Mouse (Mus musculus) intestine, embryonic 16.5 days (tissue): ENCODE measurements around the gene 4933434E20Rik. TPM values are rescaled to one million over a fixed set of nuclear protein-coding genes. Genes with fewer than 3 reads are reported as not detected.

Experiments used
- ATAC-seq: fragments of 200-750 bp; cut with Nextera tagmentation; 2 replicates; pipeline ENCODE4 v1.8.0; 2017; ENCODE audit warnings: moderate TSS enrichment, moderate library complexity
- H3K27ac ChIP-seq: fragments of 300-500 bp; sonication (generic); 2 replicates; pipeline ENCODE4 v1.5.1; 2014; ENCODE audit warnings: mild to moderate bottlenecking, low read length
- H3K27me3 ChIP-seq: fragments of 300-500 bp; sonication (generic); replicated peaks from 2 replicates; pipeline ENCODE4 v1.6.1; 2014; ENCODE audit warnings: low read length, control low read depth, mixed read lengths; ENCODE audit not compliant: control insufficient read depth, insufficient read depth
- H3K36me3 ChIP-seq: fragments of 300-500 bp; sonication (generic); 2 replicates; pipeline ENCODE4 v1.6.1; 2014; ENCODE audit warnings: low read length, control low read depth; ENCODE audit not compliant: control insufficient read depth, insufficient read depth
- H3K4me1 ChIP-seq: fragments of 300-500 bp; sonication (generic); 2 replicates; pipeline ENCODE4 v1.6.1; 2014; ENCODE audit warnings: low read length, control low read depth, mixed read lengths; ENCODE audit not compliant: control insufficient read depth, insufficient read depth
- H3K4me2 ChIP-seq: fragments of 300-500 bp; sonication (generic); 2 replicates; pipeline ENCODE4 v1.6.1; 2014; ENCODE audit warnings: low read depth, low read length, control low read depth
- H3K4me3 ChIP-seq: fragments of 300-500 bp; sonication (generic); 2 replicates; pipeline ENCODE4 v1.5.1; 2014; ENCODE audit warnings: mild to moderate bottlenecking, low read length
- H3K9ac ChIP-seq: fragments of 300-500 bp; sonication (generic); 2 replicates; pipeline ENCODE4 v1.6.1; 2014; ENCODE audit warnings: low read depth, low read length
- H3K9me3 ChIP-seq: fragments of 300-500 bp; sonication (generic); 2 replicates; pipeline ENCODE4 v1.6.1; 2016; ENCODE audit warnings: low read length, control low read depth; ENCODE audit not compliant: control insufficient read depth
- WGBS: fragments of 180-500 bp; shearing (Covaris S2); extraction: QIAGEN DNeasy Blood & Tissue Kit; methylation state at CpG from one replicate; pipeline ENCODE4 v1.1.7; 2014; 5-methylcytosine and 5-hydroxymethylcytosine counted together
- polyA plus RNA-seq: library from polyadenylated mRNA; unstranded; fragments of >200 nt; fragmentation: Nextera tagmentation; extraction: Ambion mirVana; gene quantifications from 2 replicates; pipeline ENCODE4 v1.2.1, GENCODE M21; 2015

Gene 4933434E20Rik
- polyA plus RNA-seq, 1 experiment from 2014 or later = 199 TPM

- 87% methylated on average over 2 of the region's 2 CpGs for WGBS
- no peak overlapping the region for H3K27ac ChIP-seq
- no peaks in the 10 kb centered on the region for H3K9me3 ChIP-seq
- no peak for ATAC-seq
- no peaks in the 10 kb centered on the region for H3K27me3 ChIP-seq
- H3K4me3 ChIP-seq = no peak overlapping the region
- H3K4me2 ChIP-seq = no peak overlapping the region
- H3K36me3 ChIP-seq = peaks cover 29% of the 10 kb centered on the region
- no peak overlapping the region for H3K9ac ChIP-seq
- H3K4me1 ChIP-seq = peaks cover 17% of the 10 kb centered on the region
These were observed 37.2 kb downstream of the 4933434E20Rik start for GRCm38 (mm10) chr3:90088617-90089016.

- peaks cover 32% of the 10 kb centered on the region for H3K36me3 ChIP-seq
- ATAC-seq = no peak
These were observed 39.5 kb downstream of the 4933434E20Rik start for GRCm38 (mm10) chr3:90090892-90091291.

DNA sequence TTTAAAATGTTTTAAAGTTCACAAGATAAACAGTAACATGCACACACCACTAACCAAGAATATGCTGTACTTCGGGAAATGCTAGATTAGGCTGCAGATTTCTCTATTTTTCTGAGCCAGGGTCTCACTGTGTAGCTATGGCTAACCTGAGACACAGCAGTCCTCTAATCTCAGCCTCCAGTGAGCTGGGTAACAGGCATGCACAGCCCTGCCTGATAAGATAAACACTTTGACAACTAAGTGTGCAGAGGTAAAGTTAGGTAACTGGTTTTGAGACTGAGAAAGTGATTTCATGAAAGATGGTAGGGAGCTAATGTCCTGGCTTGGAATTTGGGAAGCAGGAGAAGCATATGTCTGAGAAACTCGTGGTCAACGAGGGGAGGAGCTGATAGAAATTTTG, 43.0 kb downstream of the 4933434E20Rik start:
- no peaks in the 10 kb centered on the region for H3K27me3 ChIP-seq
- no peak for ATAC-seq
- no peak overlapping the region for H3K4me3 ChIP-seq
- H3K36me3 ChIP-seq = peaks cover 28% of the 10 kb centered on the region
- H3K9ac ChIP-seq = no peak overlapping the region
- no peak overlapping the region for H3K4me2 ChIP-seq
- H3K9me3 ChIP-seq = no peaks in the 10 kb centered on the region
- H3K27ac ChIP-seq = no peak overlapping the region
- no peaks in the 10 kb centered on the region for H3K4me1 ChIP-seq
- 92% methylated on average over 3 of the region's 3 CpGs for WGBS

More at GRCm38 (mm10) chr3:90090892-90091291, 39.5 kb downstream of the 4933434E20Rik start:
- no peak overlapping the region for H3K4me3 ChIP-seq
- H3K4me1 ChIP-seq = no peaks in the 10 kb centered on the region
- H3K9ac ChIP-seq = no peak overlapping the region
- 60% methylated on average over 6 of the region's 6 CpGs for WGBS
- no peak overlapping the region for H3K27ac ChIP-seq
- no peaks in the 10 kb centered on the region for H3K27me3 ChIP-seq
- no peaks in the 10 kb centered on the region for H3K9me3 ChIP-seq
- no peak overlapping the region for H3K4me2 ChIP-seq

DNA sequence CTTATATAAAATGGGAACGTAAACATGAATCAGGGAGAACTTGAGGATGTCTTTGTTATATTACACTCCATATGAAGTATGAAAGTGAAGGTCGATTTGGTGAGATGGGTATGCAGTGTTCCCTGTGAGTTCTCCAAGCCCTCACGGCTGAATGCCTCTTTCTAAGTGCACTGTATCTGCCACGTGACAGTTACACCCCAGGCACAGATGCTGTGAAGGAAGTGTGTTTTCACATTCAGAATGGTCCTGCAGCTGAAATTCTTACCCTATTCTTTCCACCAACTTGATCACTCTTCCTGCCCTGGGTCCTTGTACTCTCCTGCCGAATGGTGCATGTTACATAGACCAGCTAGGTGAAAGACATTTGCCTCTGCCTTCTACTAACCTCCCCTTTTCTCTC, 46.5 kb downstream of the 4933434E20Rik start:
- peaks cover 12% of the 10 kb centered on the region; the same call in 1 of the 2 replicates for H3K36me3 ChIP-seq
- H3K27me3 ChIP-seq = no peaks in the 10 kb centered on the region
- ATAC-seq = no peak

GRCm38 (mm10) chr3:90101010-90101409, 49.6 kb downstream of the 4933434E20Rik start:
- H3K4me3 ChIP-seq = no peak overlapping the region
- H3K9ac ChIP-seq = no peak overlapping the region
- H3K27me3 ChIP-seq = no peaks in the 10 kb centered on the region
- H3K36me3 ChIP-seq = peaks cover 10% of the 10 kb centered on the region; the same call in 1 of the 2 replicates
- H3K27ac ChIP-seq = no peak overlapping the region
- 89% methylated on average over 3 of the region's 3 CpGs for WGBS
- no peak for ATAC-seq
- H3K4me2 ChIP-seq = no peak overlapping the region
- H3K9me3 ChIP-seq = no peaks in the 10 kb centered on the region
- H3K4me1 ChIP-seq = no peaks in the 10 kb centered on the region

More for the DNA sequence above, 46.5 kb downstream of the 4933434E20Rik start:
- Histone ChIP-seq H3K9ac (no peak overlapping the region), H3K27ac (no peak overlapping the region), H3K4me1 (no peaks in the 10 kb centered on the region), H3K4me3 (no peak overlapping the region), H3K9me3 (no peaks in the 10 kb centered on the region), H3K4me2 (no peak overlapping the region)
- WGBS = 91% methylated on average over 5 of the region's 5 CpGs

- Histone ChIP-seq H3K36me3 (peaks cover 10% of the 10 kb centered on the region; the same call in 1 of the 2 replicates), H3K4me1 (no peaks in the 10 kb centered on the region), H3K9ac (no peak overlapping the region), H3K27ac (no peak overlapping the region), H3K4me3 (no peak overlapping the region), H3K4me2 (no peak overlapping the region), H3K9me3 (no peaks in the 10 kb centered on the region), H3K27me3 (no peaks in the 10 kb centered on the region)
- no peak for ATAC-seq
- 91% methylated on average over 2 of the region's 2 CpGs for WGBS
These were observed 50.2 kb downstream of the 4933434E20Rik start for GRCm38 (mm10) chr3:90101673-90102072.

GRCm38 (mm10) chr3:90102239-90102638, 50.8 kb downstream of the 4933434E20Rik start:
- no peak overlapping the region for H3K27ac ChIP-seq
- no peaks in the 10 kb centered on the region for H3K27me3 ChIP-seq
- peaks cover 10% of the 10 kb centered on the region; the same call in 1 of the 2 replicates for H3K36me3 ChIP-seq
- peak; percentile 45 for ATAC-seq
- no peak overlapping the region for H3K9ac ChIP-seq
- WGBS = 62% methylated on average over 2 of the region's 2 CpGs
- H3K4me2 ChIP-seq = no peak overlapping the region
- no peaks in the 10 kb centered on the region for H3K9me3 ChIP-seq
- no peak overlapping the region for H3K4me3 ChIP-seq
- H3K4me1 ChIP-seq = no peaks in the 10 kb centered on the region

DNA sequence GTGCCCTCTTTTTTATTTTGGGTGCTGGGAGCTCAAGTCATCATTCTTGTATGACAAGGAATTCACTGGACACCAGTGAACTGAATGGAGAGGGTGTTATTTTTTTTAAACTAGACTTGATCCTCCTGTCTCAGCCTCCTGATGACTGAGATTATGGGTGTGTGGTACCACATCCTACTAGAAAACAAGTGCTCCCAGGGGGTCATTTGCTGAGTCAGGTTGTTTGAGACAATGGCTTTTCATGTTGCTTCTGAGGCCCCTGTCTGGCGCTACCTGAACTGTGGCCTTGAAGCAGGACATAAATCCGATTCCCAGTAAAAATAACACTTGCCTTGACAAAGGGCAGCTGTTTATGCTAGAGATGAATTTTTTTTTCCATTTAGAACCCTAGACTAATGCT, 51.7 kb downstream of the 4933434E20Rik start:
- Histone ChIP-seq H3K4me1 (no peaks in the 10 kb centered on the region), H3K9ac (no peak overlapping the region), H3K9me3 (no peaks in the 10 kb centered on the region), H3K36me3 (peaks cover 6% of the 10 kb centered on the region; the same call in 1 of the 2 replicates), H3K27ac (no peak overlapping the region), H3K4me2 (no peak overlapping the region), H3K27me3 (no peaks in the 10 kb centered on the region), H3K4me3 (no peak overlapping the region)
- WGBS = 65% methylated on average over 2 of the region's 2 CpGs
- ATAC-seq = no peak

- no peaks in the 10 kb centered on the region for H3K9me3 ChIP-seq
- WGBS = 86% methylated on average over 13 of the region's 13 CpGs
- no peaks in the 10 kb centered on the region for H3K4me1 ChIP-seq
- no peak within 1 kb of the TSS for H3K4me3 ChIP-seq
- peaks cover 4% of the 10 kb centered on the region; the same call in 1 of the 2 replicates for H3K36me3 ChIP-seq
- H3K4me2 ChIP-seq = no peak within 1 kb of the TSS
- ATAC-seq = no peak
- no peak within 1 kb of the TSS for H3K9ac ChIP-seq
- no peaks in the 10 kb centered on the region for H3K27me3 ChIP-seq
- no peak within 1 kb of the TSS for H3K27ac ChIP-seq
These were observed 52.5 kb downstream of the 4933434E20Rik start, which contains the start of gene Nup210l for GRCm38 (mm10) chr3:90103938-90104337. Nup210l (plus strand) TSS chr3:90104132.

- Histone ChIP-seq H3K4me3 (no peak overlapping the region), H3K27me3 (no peaks in the 10 kb centered on the region), H3K36me3 (no peaks in the 10 kb centered on the region), H3K9me3 (no peaks in the 10 kb centered on the region), H3K4me1 (no peaks in the 10 kb centered on the region), H3K9ac (no peak overlapping the region), H3K4me2 (no peak overlapping the region), H3K27ac (no peak overlapping the region)
- no peak for ATAC-seq
- 83% methylated on average over 2 of the region's 2 CpGs for WGBS
These were observed 60.3 kb downstream of the 4933434E20Rik start for GRCm38 (mm10) chr3:90111706-90112105.
